Mouse (Mus musculus) mouse trophoblast stem cell (cell line): ENCODE results near the gene Trappc6a.

Experiments
- in situ Hi-C, 2 experiments: fragments of 300-500 bp; cut with MseI, MboI; formaldehyde crosslinking; loops; 2 replicates in 1 of 2; 3 replicates in 1 of 2; pipeline ENCODE4 v1.15.1; 2025

The Trappc6a gene

GRCm38 (mm10) chr7:19523017-19523756 is 15.0 kb downstream of the Trappc6a start:
- in situ Hi-C loops, result no loop called here

- in situ Hi-C loops, result no loop called here
Observed at GRCm38 (mm10) chr7:19523757-19524419, 15.7 kb downstream of the Trappc6a start.

- in situ Hi-C loops, result no loop called here
Observed at GRCm38 (mm10) chr7:19524420-19525104, 16.4 kb downstream of the Trappc6a start.

GRCm38 (mm10) chr7:19525105-19525481 is 16.9 kb downstream of the Trappc6a start:
- in situ Hi-C loops, result no loop called here

- in situ Hi-C loops, result no loop called here
Observed at GRCm38 (mm10) chr7:19531077-19531476, 22.9 kb downstream of the Trappc6a start.

GRCm38 (mm10) chr7:19532240-19532639 is 24.0 kb downstream of the Trappc6a start:
- in situ Hi-C loops, result no loop called here

- in situ Hi-C loops, result no loop called here
Observed at GRCm38 (mm10) chr7:19534676-19535075, 26.5 kb downstream of the Trappc6a start.

GRCm38 (mm10) chr7:19540771-19541566 is 32.8 kb downstream of the Trappc6a start:
- in situ Hi-C loops, result no loop called here

- in situ Hi-C loops, result no loop called here
Observed at GRCm38 (mm10) chr7:19541681-19542154, 33.5 kb downstream of the Trappc6a start.

- in situ Hi-C loops, result no loop called here
Observed at GRCm38 (mm10) chr7:19542155-19542691, 34.0 kb downstream of the Trappc6a start.

GRCm38 (mm10) chr7:19543584-19543983 is 35.4 kb downstream of the Trappc6a start:
- in situ Hi-C loops, result no loop called here

- in situ Hi-C loops, result no loop called here
Observed at GRCm38 (mm10) chr7:19546007-19546406, 37.8 kb downstream of the Trappc6a start.

GRCm38 (mm10) chr7:19547344-19547969 is 39.3 kb downstream of the Trappc6a start:
- in situ Hi-C loops, result no loop called here

- in situ Hi-C loops, result no loop called here
Observed at GRCm38 (mm10) chr7:19549394-19549793, 41.2 kb downstream of the Trappc6a start.

- in situ Hi-C loops, result no loop called here
Observed at GRCm38 (mm10) chr7:19551634-19552033, 43.4 kb downstream of the Trappc6a start.

GRCm38 (mm10) chr7:19552443-19552842 is 44.2 kb downstream of the Trappc6a start:
- in situ Hi-C loops, result no loop called here

GRCm38 (mm10) chr7:19554168-19554567 is 46.0 kb downstream of the Trappc6a start:
- in situ Hi-C loops, result no loop called here

- in situ Hi-C loops, result no loop called here
Observed at GRCm38 (mm10) chr7:19557086-19557485, 48.9 kb downstream of the Trappc6a start.

- in situ Hi-C loops, result no loop called here
Observed at GRCm38 (mm10) chr7:19557982-19558900, 50.0 kb downstream of the Trappc6a start.

- in situ Hi-C loops, result no loop called here
Observed at GRCm38 (mm10) chr7:19558965-19559364, 50.8 kb downstream of the Trappc6a start.
